Mouse (Mus musculus) neural tube, embryonic 14.5 days (tissue): ENCODE data around the gene Miip. TPM values are rescaled to one million over a fixed set of nuclear protein-coding genes. Genes with fewer than 3 reads are reported as not detected.
"Not testable (repeated sequence)": the region's sequence is repeated elsewhere in the genome, so short reads cannot be mapped to it uniquely, and the experiment has no call there.

ENCODE experiments used
- ATAC-seq: fragments of 200-750 bp; cut with Nextera tagmentation; 2 replicates; pipeline ENCODE4 v1.8.0; 2017; ENCODE audit warnings: low read depth, mild to moderate bottlenecking, moderate TSS enrichment, moderate library complexity
- H3K27ac ChIP-seq: fragments of 300-500 bp; sonication (generic); 2 replicates; pipeline ENCODE4 v1.5.1; 2014; ENCODE audit warnings: low read depth, mild to moderate bottlenecking, control low read depth, low read length, moderate library complexity, mixed read lengths
- H3K27me3 ChIP-seq: fragments of 300-500 bp; sonication (generic); 2 replicates; pipeline ENCODE4 v1.6.1; 2014; ENCODE audit warnings: low read length; ENCODE audit not compliant: control insufficient read depth, insufficient read depth
- H3K36me3 ChIP-seq: fragments of 300-500 bp; sonication (generic); 2 replicates; pipeline ENCODE4 v1.6.1; 2014; ENCODE audit warnings: low read length, mixed read lengths; ENCODE audit not compliant: control insufficient read depth, insufficient read depth
- H3K4me1 ChIP-seq: fragments of 300-500 bp; sonication (generic); 2 replicates; pipeline ENCODE4 v1.6.1; 2014; ENCODE audit warnings: low read length; ENCODE audit not compliant: control insufficient read depth, insufficient read depth
- H3K4me2 ChIP-seq: fragments of 300-500 bp; sonication (generic); 2 replicates; pipeline ENCODE4 v1.6.1; 2014; ENCODE audit warnings: mild to moderate bottlenecking, low read depth, low read length, control low read depth
- H3K4me3 ChIP-seq: fragments of 300-500 bp; sonication (generic); 2 replicates; pipeline ENCODE4 v1.5.1; 2014; ENCODE audit warnings: low read depth, low read length, control low read depth, mixed read lengths
- H3K9ac ChIP-seq: fragments of 300-500 bp; sonication (generic); replicated peaks from 2 replicates; pipeline ENCODE4 v1.6.1; 2014; ENCODE audit warnings: low read depth, mild to moderate bottlenecking, control low read depth, low read length, mixed read lengths
- H3K9me3 ChIP-seq: fragments of 300-500 bp; sonication (generic); 2 replicates; pipeline ENCODE4 v1.6.1; 2016; ENCODE audit warnings: low read length; ENCODE audit not compliant: control insufficient read depth
- WGBS: fragments of 180-500 bp; shearing (Covaris S2); extraction: QIAGEN DNeasy Blood & Tissue Kit; methylation state at CpG from one replicate; pipeline ENCODE4 v1.1.7; 2014; 5-methylcytosine and 5-hydroxymethylcytosine counted together
- polyA plus RNA-seq: library from polyadenylated mRNA; unstranded; fragments of >200 nt; fragmentation: Nextera tagmentation; extraction: Ambion mirVana; gene quantifications from 2 replicates; pipeline ENCODE4 v1.2.1, GENCODE M21; 2014

The Miip gene
- polyA plus RNA-seq, 1 experiment from 2014 or later, result 22.8 TPM

DNA sequence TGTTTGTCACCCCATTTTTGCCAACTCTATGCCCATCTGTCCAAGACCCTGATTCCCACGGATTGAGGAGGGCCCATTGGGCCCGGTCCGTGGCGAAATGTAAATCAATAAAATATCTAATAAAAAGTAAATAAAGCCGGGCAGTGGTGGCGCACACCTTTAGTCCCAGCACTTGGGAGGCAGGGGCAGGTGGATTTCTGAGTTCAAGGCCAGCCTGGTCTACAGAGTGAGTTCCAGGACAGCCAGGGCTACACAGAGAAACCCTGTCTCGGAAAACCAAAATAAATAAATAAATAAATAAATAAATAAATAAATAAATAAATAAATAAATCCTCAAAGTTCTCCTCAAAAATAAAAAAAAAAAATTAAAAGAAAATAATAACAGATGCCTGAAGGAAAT is 49.0 kb downstream of the Miip start:
- H3K9ac ChIP-seq, H3K4me2 ChIP-seq, H3K27ac ChIP-seq, H3K36me3 ChIP-seq, H3K4me1 ChIP-seq, ATAC-seq, H3K27me3 ChIP-seq, H3K4me3 ChIP-seq: not testable (repeated sequence)
- peaks cover 16% of the 10 kb centered on the region for H3K9me3 ChIP-seq
- WGBS, result 84% methylated on average over 7 of the region's 7 CpGs

DNA sequence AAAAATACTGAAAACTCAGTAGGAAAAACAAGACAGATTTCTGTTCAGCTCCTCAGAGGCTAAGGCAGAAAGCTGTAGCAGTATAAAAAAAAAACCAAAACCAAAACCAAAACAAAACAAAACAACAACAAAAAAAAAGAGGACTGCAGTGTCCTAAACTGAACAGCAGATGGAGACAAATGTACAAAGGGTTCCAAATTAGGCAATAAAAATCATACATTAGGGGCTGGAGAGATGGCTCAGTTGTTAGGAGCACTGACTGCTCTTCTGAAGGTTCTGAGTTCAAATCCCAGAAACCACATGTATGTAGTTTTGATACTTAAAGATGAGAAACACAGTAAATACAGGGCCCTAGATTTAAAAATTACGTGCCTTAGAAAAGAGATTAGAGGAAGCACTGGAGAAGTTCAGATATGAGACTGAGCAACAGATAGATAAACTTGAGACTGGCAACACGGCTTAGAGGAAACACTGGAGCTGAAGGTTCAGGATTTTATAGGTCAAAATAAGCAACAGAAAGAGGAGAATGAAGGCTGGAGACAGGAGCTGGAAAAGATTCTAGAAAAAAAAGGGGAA is 53.9 kb downstream of the Miip start:
- H3K27ac ChIP-seq, result no peak overlapping the region
- H3K36me3 ChIP-seq, result no peaks in the 10 kb centered on the region
- no peaks in the 10 kb centered on the region for H3K4me1 ChIP-seq
- H3K27me3 ChIP-seq, result no peaks in the 10 kb centered on the region
- H3K9me3 ChIP-seq, result no peaks in the 10 kb centered on the region
- H3K4me2 ChIP-seq, result no peak overlapping the region
- no peak for ATAC-seq
- WGBS, result 86% methylated on average over 2 of the region's 2 CpGs
- H3K4me3 ChIP-seq, result no peak overlapping the region
- no peak overlapping the region for H3K9ac ChIP-seq

DNA sequence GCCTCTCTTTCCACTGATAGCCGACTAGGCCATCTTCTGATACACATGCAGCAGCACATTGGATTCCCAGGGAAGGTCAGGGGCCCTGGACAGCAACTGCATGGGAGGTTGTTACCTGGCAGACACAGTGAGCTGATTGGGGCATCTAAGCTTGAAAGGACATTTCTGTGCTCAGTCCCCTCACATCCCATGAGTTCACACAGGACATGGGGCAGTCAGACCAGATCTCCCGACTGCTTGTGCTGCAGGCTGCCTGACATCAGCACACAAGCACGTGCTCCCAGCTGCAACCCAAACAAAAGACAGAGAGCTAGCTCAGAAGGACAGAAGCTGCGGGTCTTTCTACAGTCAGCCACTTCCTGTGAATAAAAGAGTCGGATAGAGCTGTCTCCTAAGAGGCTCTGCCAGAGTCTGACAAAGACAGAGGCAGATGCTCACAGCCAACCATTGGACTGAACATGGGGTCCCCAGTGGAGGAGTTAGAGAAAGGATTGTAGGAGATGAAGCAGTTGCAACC is 55.3 kb downstream of the Miip start:
- no peaks in the 10 kb centered on the region for H3K27me3 ChIP-seq
- H3K9me3 ChIP-seq, result no peaks in the 10 kb centered on the region
- no peaks in the 10 kb centered on the region for H3K4me1 ChIP-seq
- H3K4me2 ChIP-seq, result no peak overlapping the region
- H3K27ac ChIP-seq, result no peak overlapping the region
- H3K36me3 ChIP-seq, result no peaks in the 10 kb centered on the region
- no peak overlapping the region for H3K9ac ChIP-seq
- H3K4me3 ChIP-seq, result no peak overlapping the region
- ATAC-seq, result no peak; the same call in 1 of the 2 replicates
- 54% methylated on average over 5 of the region's 5 CpGs for WGBS

Other genes starting within 250 kb of the Miip start
- gene Zfp979, start 226.3 kb downstream of the Miip start, polyA plus RNA-seq, result 3.2 and 3.3 TPM in 2 replicates
- not detected in 2 replicates for gene Zfp534, start 166.3 kb downstream of the Miip start, polyA plus RNA-seq
- gene Zfp984, start 59.0 kb downstream of the Miip start, polyA plus RNA-seq, result 4.3 and 5.3 TPM in 2 replicates
- gene Zfp933, start 20.4 kb downstream of the Miip start, polyA plus RNA-seq, result 6.6 and 9.6 TPM in 2 replicates
- gene Fv1, start 163 bp upstream of the Miip start, polyA plus RNA-seq, result 7.4 and 13.8 TPM in 2 replicates
- 72.1 and 94.4 TPM in 2 replicates for gene Mfn2, start 35.9 kb upstream of the Miip start, polyA plus RNA-seq
- 15.6 and 29.7 TPM in 2 replicates for gene Plod1, start 68.0 kb upstream of the Miip start, polyA plus RNA-seq
- 14.9 and 17.4 TPM in 2 replicates for gene 2510039O18Rik, start 72.1 kb upstream of the Miip start, polyA plus RNA-seq
- 0.36 and 0.55 TPM in 2 replicates for gene Nppb, start 117.0 kb upstream of the Miip start, polyA plus RNA-seq
- gene Nppa, start 131.9 kb upstream of the Miip start, polyA plus RNA-seq, result 2.4 and 2.6 TPM in 2 replicates
- 25.8 and 30.6 TPM in 2 replicates for gene Clcn6, start 170.0 kb upstream of the Miip start, polyA plus RNA-seq
- gene Mthfr, start 170.3 kb upstream of the Miip start, polyA plus RNA-seq, result 16.5 and 20.3 TPM in 2 replicates
- 2.6 and 5.5 TPM in 2 replicates for gene Agtrap, start 219.2 kb upstream of the Miip start, polyA plus RNA-seq